Mouse (Mus musculus) spleen, postnatal 10 days (tissue): ENCODE measurements around the gene Sfmbt1.

Experiments
- DNase-seq, 2 experiments: peaks; one replicate each; pipeline ENCODE4 v3.0.0; 2021 to 2022; ENCODE audit warnings: low spot score in 2 of 2

Gene Sfmbt1

GRCm38 (mm10) chr14:30825021-30825475 lies 110.4 kb downstream of the Sfmbt1 start:
- no peak for DNase-seq

GRCm38 (mm10) chr14:30825476-30826131 lies 111.0 kb downstream of the Sfmbt1 start, which contains the start of gene Tmem110:
TSS of gene Tmem110 (plus strand) at chr14:30825590.
- peak; percentile 79 to 89 for DNase-seq

GRCm38 (mm10) chr14:30826174-30827140 lies 111.8 kb downstream of the Sfmbt1 start:
- peak in 1 of 2 experiments; percentile 16 for DNase-seq

- no peak for DNase-seq
Measured at GRCm38 (mm10) chr14:30827480-30827879, 112.8 kb downstream of the Sfmbt1 start.

- no peak for DNase-seq
Measured at GRCm38 (mm10) chr14:30828077-30828476, 113.4 kb downstream of the Sfmbt1 start.

GRCm38 (mm10) chr14:30828635-30829460 lies 114.2 kb downstream of the Sfmbt1 start:
- no peak for DNase-seq

GRCm38 (mm10) chr14:30837416-30837996 lies 122.9 kb downstream of the Sfmbt1 start:
- DNase-seq: no peak

GRCm38 (mm10) chr14:30843701-30844100 lies 129.1 kb downstream of the Sfmbt1 start:
- DNase-seq: no peak

- no peak for DNase-seq
Measured at GRCm38 (mm10) chr14:30850504-30850903, 135.9 kb downstream of the Sfmbt1 start.

GRCm38 (mm10) chr14:30852325-30852724 lies 137.7 kb downstream of the Sfmbt1 start:
- no peak for DNase-seq

GRCm38 (mm10) chr14:30855316-30855715 lies 140.7 kb downstream of the Sfmbt1 start:
- DNase-seq: no peak

- DNase-seq: no peak
Measured at GRCm38 (mm10) chr14:30856885-30857507, 142.3 kb downstream of the Sfmbt1 start.

- peak in 1 of 2 experiments; percentile 44 for DNase-seq
Measured at GRCm38 (mm10) chr14:30857990-30858389, 143.3 kb downstream of the Sfmbt1 start.

- DNase-seq: no peak
Measured at GRCm38 (mm10) chr14:30861421-30862125, 146.9 kb downstream of the Sfmbt1 start.

- no peak for DNase-seq
Measured at GRCm38 (mm10) chr14:30862368-30862767, 147.7 kb downstream of the Sfmbt1 start.

GRCm38 (mm10) chr14:30865311-30865710 lies 150.7 kb downstream of the Sfmbt1 start:
- DNase-seq: no peak

- DNase-seq: peak; percentile 52 to 83
Measured at GRCm38 (mm10) chr14:30867042-30867441, 152.4 kb downstream of the Sfmbt1 start.

- no peak for DNase-seq
Measured at GRCm38 (mm10) chr14:30868826-30869225, 154.2 kb downstream of the Sfmbt1 start.

GRCm38 (mm10) chr14:30869391-30869801 lies 154.7 kb downstream of the Sfmbt1 start:
- no peak for DNase-seq
